Mouse (Mus musculus) ZHBTc4 (cell line): ENCODE data around the gene Gm11034.

Source experiments
- DNase-seq: peaks from one replicate; pipeline ENCODE4 v3.0.0-alpha.2; 2011; ENCODE audit warnings: low read depth, low spot score

The Gm11034 gene

DNA sequence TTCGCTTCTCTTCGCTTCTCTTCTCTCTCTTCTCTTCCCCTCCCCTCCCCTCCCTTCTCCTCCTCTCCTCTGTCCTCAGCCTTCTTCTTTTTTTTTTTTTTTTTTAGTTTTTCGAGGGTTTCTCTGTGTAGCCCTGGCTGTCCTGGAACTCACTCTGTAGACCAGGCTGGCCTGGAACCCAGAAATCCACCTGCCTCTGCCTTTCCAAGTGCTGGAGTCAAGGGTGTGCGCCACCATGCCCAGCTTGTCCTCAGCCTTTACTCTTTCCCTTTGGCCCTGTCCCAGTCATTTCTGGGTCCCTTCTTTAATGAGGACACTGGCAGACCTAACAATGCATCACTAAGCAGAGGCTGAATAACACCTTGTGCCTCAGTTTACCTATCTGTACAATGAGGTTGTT is at the start of gene Gm11034:
Gm11034 (minus strand) TSS at position 101 of the 400 bp plus-strand sequence.
- no peak for DNase-seq

GRCm38 (mm10) chr8:72262756-72263155 is 49.3 kb upstream of the Gm11034 start:
- no peak for DNase-seq

DNA sequence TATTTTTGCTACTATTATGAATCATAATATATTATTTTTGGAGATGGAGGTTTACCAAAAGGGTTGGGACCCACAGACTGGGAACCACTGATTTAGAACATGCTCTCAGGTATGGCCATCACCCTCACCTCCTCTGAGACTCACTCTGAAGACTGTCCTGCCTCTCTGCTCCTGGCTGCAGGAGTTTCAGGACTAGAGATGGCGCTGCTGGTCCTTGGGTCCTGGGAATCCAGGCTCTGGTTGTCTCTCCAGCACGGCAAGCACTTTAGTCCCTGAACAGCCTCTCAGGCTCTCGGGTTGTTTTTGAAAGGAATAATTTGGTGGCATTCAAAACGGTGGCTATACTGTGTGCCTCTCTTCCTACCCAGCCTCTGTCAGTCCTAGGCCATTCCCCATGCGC is 48.4 kb upstream of the Gm11034 start:
- peak; percentile 50 for DNase-seq

DNA sequence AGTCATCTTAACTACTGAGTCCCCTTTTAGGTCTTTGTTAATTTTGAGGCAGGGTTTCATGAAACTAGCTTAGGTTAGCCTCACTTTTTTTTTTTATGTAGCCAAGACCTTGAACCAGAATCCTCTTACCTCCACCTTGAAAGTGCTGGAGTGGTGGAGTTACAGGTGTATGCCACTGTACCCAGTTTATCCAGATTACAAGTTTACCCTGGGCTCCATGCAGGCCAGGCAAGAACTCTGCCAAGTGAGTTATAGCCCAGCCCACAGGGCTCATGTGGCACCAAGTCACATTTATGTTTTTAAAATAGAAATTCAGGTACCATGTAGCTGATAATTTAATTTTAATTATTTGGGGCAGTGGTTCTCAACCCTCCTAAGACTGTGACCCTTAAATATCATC is 48.0 kb upstream of the Gm11034 start:
- no peak for DNase-seq

GRCm38 (mm10) chr8:72261019-72261418 is 47.6 kb upstream of the Gm11034 start:
- DNase-seq: peak; percentile 78

GRCm38 (mm10) chr8:72260585-72260984 is 47.1 kb upstream of the Gm11034 start:
- DNase-seq: no peak

GRCm38 (mm10) chr8:72259862-72260261 is 46.4 kb upstream of the Gm11034 start:
- DNase-seq: no peak

DNA sequence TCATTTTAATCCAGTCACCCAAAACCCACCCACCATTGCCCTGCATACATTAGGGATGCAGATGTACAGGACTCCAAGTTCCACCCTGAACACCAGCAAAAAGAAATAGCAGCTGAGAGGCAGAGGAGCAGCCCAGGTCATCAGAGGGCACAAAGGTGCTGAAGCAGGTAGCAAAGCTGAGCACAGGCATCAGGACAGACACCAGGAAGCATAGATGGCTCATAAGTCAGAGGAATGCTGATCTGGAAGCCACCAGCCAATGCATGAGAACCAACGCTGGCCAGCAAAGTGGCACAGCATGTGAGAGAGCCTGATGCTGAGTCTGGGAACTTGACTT is 44.4 kb upstream of the Gm11034 start:
- DNase-seq: no peak

DNA sequence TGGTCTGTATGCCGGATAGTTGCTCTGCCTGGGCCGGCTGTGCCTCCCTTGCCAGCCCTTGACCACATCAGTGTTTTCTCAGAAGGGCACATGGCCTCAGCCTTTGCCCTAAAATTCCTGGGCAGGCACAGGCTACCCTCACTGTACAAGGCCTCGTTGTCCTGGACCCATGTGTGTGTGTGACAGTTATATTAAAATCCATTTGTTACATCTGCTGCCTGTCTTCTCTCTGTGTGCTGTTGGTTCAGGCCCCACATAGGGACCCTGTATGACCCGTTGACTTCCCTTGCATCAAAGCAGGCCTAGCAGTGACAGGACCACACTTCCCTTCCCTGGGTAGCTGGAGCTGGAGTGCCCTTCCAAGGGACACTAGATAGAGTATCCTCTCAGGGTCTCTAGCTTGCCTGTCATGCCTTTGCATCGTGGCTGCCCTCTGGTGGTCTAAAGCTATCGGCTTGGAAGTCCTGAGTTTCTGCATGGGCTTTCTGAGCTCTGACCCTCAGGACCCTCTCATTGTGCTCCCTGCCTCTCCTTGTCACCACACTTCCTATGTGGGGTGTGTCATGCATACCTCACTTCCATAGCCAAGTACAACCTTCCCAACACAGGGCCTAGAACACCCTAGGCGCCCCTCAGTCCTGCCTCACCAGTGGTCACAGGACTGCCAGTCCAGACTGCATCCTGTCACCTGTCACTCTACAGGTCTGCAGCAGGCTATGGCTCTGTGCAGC is 43.9 kb upstream of the Gm11034 start:
- peak; percentile 70 for DNase-seq

- no peak for DNase-seq
Measured at GRCm38 (mm10) chr8:72244610-72245009, 31.2 kb upstream of the Gm11034 start.

GRCm38 (mm10) chr8:72242226-72242625 is 28.8 kb upstream of the Gm11034 start:
- no peak for DNase-seq

- DNase-seq: no peak
Measured at GRCm38 (mm10) chr8:72240951-72241350, 27.5 kb upstream of the Gm11034 start.

- no peak for DNase-seq
Measured at GRCm38 (mm10) chr8:72240403-72240763, 26.9 kb upstream of the Gm11034 start.

GRCm38 (mm10) chr8:72239499-72240402 is 26.3 kb upstream of the Gm11034 start, which contains the start of gene Ap1m1:
Ap1m1 (plus strand) TSS chr8:72240018.
- peak; percentile 99 for DNase-seq

GRCm38 (mm10) chr8:72222656-72223055 is 9.2 kb upstream of the Gm11034 start:
- DNase-seq: no peak

- DNase-seq: peak; percentile 32
Measured at GRCm38 (mm10) chr8:72220758-72221157, 7.3 kb upstream of the Gm11034 start.

- peak; percentile 98 for DNase-seq
Measured at GRCm38 (mm10) chr8:72219541-72220363, 6.3 kb upstream of the Gm11034 start, which contains the start of gene Fam32a. Fam32a (plus strand) TSS chr8:72219730.

- DNase-seq: no peak
Measured at GRCm38 (mm10) chr8:72218781-72219540, 5.5 kb upstream of the Gm11034 start.

- no peak for DNase-seq
Measured at GRCm38 (mm10) chr8:72215871-72216270, 2.4 kb upstream of the Gm11034 start.

GRCm38 (mm10) chr8:72215060-72215459 is 1.6 kb upstream of the Gm11034 start:
- DNase-seq: peak; percentile 58

DNA sequence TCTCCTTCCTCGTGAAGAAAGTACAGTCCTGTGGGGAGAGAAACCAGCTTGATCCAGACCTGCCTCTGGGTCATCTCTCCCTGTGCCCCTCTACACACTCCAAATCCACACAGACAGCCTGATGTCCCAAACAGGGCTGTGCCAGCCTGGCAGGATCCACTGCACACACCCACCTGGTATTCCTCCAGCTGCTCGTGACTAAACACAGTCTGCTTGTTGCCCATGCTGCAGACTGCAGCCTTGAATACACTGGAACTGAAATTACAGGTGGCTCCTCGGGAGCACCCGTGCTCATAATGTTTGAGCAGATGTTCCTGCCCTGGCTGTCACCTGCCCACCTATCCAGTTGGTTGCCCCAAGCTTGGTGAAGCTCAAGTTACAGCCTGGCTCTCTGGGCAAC is 685 bp downstream of the Gm11034 start, which contains the start of gene Cib3:
Cib3 (minus strand) TSS at position 87 of the 400 bp plus-strand sequence.
- DNase-seq: no peak
